ENCODE assay signal across 14 mouse cellular contexts in genomic region chr2:161349110-161349509, GRCm38 (mm10).
DNase-seq lines count a peak whose midpoint lies in the region; ATAC-seq lines count a peak whose summit lies in the region.
"Had no signal": no experiment of that assay in that cellular context is flagged by ENCODE, and none has a peak within 500 bp of the region (broad histone marks: within the 10 kb centered on the region; RNA-seq: fewer than 3 reads in every experiment).

No protein-coding gene starts in this region.

- H3K36me3 ChIP-seq in neural tube, embryonic 12.5 days: no peaks in the 10 kb centered on the region
- no peaks in the 10 kb centered on the region for H3K36me3 ChIP-seq in neural tube, embryonic 15.5 days
- H3K36me3 ChIP-seq in midbrain, embryonic 11.5 days (ENCODE audit: control insufficient read depth, insufficient read depth, low read length): no peaks in the 10 kb centered on the region
- H3K36me3 ChIP-seq: lung, embryonic 15.5 days had no signal

- H3K9me3 ChIP-seq in neural tube, embryonic 12.5 days: no peaks in the 10 kb centered on the region
- H3K9me3 ChIP-seq in neural tube, embryonic 15.5 days (replicated peaks): no peaks in the 10 kb centered on the region
- no peaks in the 10 kb centered on the region for H3K9me3 ChIP-seq in midbrain, embryonic 11.5 days (ENCODE audit: control insufficient read depth, low read length)
- H3K9me3 ChIP-seq: lung, embryonic 15.5 days had no signal

- no peaks in the 10 kb centered on the region for H3K27me3 ChIP-seq in neural tube, embryonic 12.5 days (replicated peaks)
- H3K27me3 ChIP-seq in neural tube, embryonic 15.5 days (replicated peaks): no peaks in the 10 kb centered on the region
- no peaks in the 10 kb centered on the region for H3K27me3 ChIP-seq in midbrain, embryonic 11.5 days (ENCODE audit: control insufficient read depth, insufficient read depth, low read length)
- H3K27me3 ChIP-seq: lung, embryonic 15.5 days had no signal

- ATAC-seq in neural tube, embryonic 12.5 days (ENCODE audit: low FRiP score, low read depth): peak; percentile 72
- ATAC-seq in neural tube, embryonic 15.5 days (ENCODE audit: low FRiP score): no peak
- ATAC-seq in midbrain, embryonic 11.5 days (ENCODE audit: low FRiP score): peak; percentile 81

- no peak overlapping the region for H3K4me3 ChIP-seq in neural tube, embryonic 12.5 days
- no peak overlapping the region for H3K4me3 ChIP-seq in neural tube, embryonic 15.5 days (replicated peaks)
- no peak overlapping the region for H3K4me3 ChIP-seq in midbrain, embryonic 11.5 days (ENCODE audit: low read depth, low read length)
- H3K4me3 ChIP-seq: erythroblast, embryonic 14.5 days; lung, embryonic 15.5 days had no signal

- 0 out of 2 replicates have a peak, but pooled peaks cover under 1% of the 10 kb centered on the region for H3K4me1 ChIP-seq in neural tube, embryonic 12.5 days
- peaks cover 2% of the 10 kb centered on the region; the same call in 1 of the 2 replicates for H3K4me1 ChIP-seq in neural tube, embryonic 15.5 days
- H3K4me1 ChIP-seq in midbrain, embryonic 11.5 days (ENCODE audit: control insufficient read depth, insufficient read depth, low read length): peaks cover 3% of the 10 kb centered on the region; the same call in 1 of the 2 replicates

- no peak overlapping the region for H3K27ac ChIP-seq in neural tube, embryonic 12.5 days
- no peak overlapping the region for H3K27ac ChIP-seq in neural tube, embryonic 15.5 days (replicated peaks)
- no peak overlapping the region for H3K27ac ChIP-seq in midbrain, embryonic 11.5 days (ENCODE audit: low read depth, low read length)
- H3K27ac ChIP-seq: lung, embryonic 15.5 days had no signal

- peak; percentile 41 to 52 for DNase-seq in cerebellum, postnatal 10 days
- DNase-seq in cerebellum, adult 9-10 months: no peak
- peak; percentile 89 for DNase-seq in midbrain, embryonic 11.5 days (ENCODE audit: low spot score, missing footprints)
- no peak for DNase-seq in heart, postnatal 14 days
- no peak for DNase-seq in kidney, postnatal 10 days
- DNase-seq in layer of hippocampus, postnatal 25 days (ENCODE audit: extremely low spot score in 1 of 2, low spot score in 1 of 2): no peak
- DNase-seq: adrenal gland, postnatal 10 days; kidney, adult 18-20 months; liver; thymus, postnatal 4 days had no signal

- intact Hi-C loops in heart, postnatal 14 days (cut with DNase I): no loop called here

- H3K4me2 ChIP-seq in neural tube, embryonic 12.5 days (replicated peaks): no peak overlapping the region
- H3K4me2 ChIP-seq in neural tube, embryonic 15.5 days: no peak overlapping the region
- no peak overlapping the region for H3K4me2 ChIP-seq in midbrain, embryonic 11.5 days
- H3K4me2 ChIP-seq: lung, embryonic 15.5 days had no signal

- H3K9ac ChIP-seq in neural tube, embryonic 12.5 days: no peak overlapping the region
- no peak overlapping the region for H3K9ac ChIP-seq in neural tube, embryonic 15.5 days (replicated peaks)
- H3K9ac ChIP-seq in midbrain, embryonic 11.5 days (ENCODE audit: low read length): no peak overlapping the region
- H3K9ac ChIP-seq: lung, embryonic 15.5 days had no signal

- 28% methylated on average over 4 of the region's 4 CpGs for WGBS in neural tube, embryonic 12.5 days
- 17% methylated on average over 4 of the region's 4 CpGs for WGBS in neural tube, embryonic 15.5 days
- WGBS in midbrain, embryonic 11.5 days: 13% methylated on average over 4 of the region's 4 CpGs

Comparison
In these comparisons a context has a peak if more than half of its experiments do, and no peak if none do; other contexts are left out.
1. DNase-seq: peak in cerebellum, postnatal 10 days (2 of 2) and midbrain, embryonic 11.5 days (single experiment); none in cerebellum, adult 9-10 months (single experiment), heart, postnatal 14 days (0 of 2), kidney, postnatal 10 days (single experiment) and layer of hippocampus, postnatal 25 days (0 of 2).